Mouse (Mus musculus): ENCODE results near the gene Ptprd. TPM values are rescaled to one million over a fixed set of nuclear protein-coding genes. Genes with fewer than 3 reads are reported as not detected.

The Ptprd gene
- polyA plus RNA-seq, 1 experiment from 2014 or later, result 0.32 TPM

DNA sequence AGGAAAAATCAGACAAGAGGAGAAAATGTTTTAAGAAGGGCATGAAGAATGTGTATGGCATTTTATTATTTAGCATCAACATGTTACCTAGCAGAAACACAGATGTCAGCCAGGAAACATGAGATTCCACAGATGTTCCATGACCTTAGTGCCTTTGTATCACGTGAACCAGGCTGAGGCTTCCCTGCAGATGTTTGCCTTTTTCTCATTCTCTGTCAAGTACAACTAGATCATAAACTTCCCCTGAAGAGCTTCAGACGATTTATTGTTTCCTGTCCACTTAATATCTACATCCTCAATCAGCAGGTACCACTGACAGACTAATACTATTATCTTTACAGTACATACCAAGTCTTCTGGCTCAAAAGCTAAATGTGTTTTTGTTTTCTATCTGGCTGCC lies 1605.0 kb downstream of the Ptprd start:
- no peak for DNase-seq (ENCODE audit: low read depth, low spot score)
- no peak for ATAC-seq
- in situ Hi-C loops (cut with MboI; ENCODE audit: low pct_unique_long_range_greater_than_20kb), result no loop called here
- TF ChIP-seq CTCF (IDR thresholded peaks at IDR 0.05), result no peak
- ChIA-PET CTCF (no interaction called here), POLR2A (no interaction called here)
- H3K27me3 ChIP-seq, result no peaks in the 10 kb centered on the region

DNA sequence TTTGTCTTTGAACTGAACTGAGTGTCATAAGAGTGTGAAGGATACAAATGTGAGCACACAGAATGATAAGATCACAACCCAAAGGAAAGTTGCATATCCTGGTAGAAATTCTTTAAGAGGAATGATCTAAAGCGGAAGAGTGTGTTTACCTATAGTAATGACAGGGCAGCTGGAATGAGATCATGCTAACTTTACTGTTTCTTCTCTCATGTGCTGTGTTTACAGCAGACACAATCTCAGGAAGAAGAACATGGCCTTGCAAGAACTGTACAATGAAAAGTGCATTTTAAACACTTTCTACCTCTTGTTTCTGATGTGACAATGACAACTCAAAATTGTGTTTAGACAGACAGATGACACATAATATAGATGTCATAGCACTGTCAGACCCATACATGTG lies 1621.0 kb downstream of the Ptprd start:
- DNase-seq (ENCODE audit: low read depth, low spot score), result no peak

DNA sequence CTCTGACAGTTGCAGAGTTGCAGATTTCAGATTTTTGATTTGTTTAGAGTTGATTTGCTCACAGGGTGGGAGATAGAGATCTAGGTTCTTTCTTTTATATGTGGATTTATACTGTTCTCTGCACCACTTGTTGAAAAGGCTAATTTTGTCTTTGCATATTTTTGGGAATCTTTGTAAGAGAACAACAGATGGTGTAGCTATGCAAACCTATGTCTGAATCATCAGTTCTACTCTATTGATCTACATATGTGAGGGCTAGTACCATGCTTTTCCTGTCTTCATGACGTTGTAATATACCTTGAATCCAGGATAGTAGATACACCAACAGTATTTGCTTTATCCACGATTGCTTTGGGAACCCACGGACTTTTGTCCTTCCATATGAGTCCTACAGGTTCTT lies 1628.7 kb downstream of the Ptprd start:
- in situ Hi-C loops (cut with MboI; ENCODE audit: low pct_unique_long_range_greater_than_20kb), result no loop called here
- ATAC-seq (no peak), DNase-seq (ENCODE audit: low read depth, low spot score) (no peak)
- ChIA-PET POLR2A (no interaction called here), CTCF (no interaction called here)
- H3K27me3 ChIP-seq, result peaks cover 7% of the 10 kb centered on the region
- TF ChIP-seq CTCF (IDR thresholded peaks at IDR 0.05), result no peak

More for the DNA sequence above, 1621.0 kb downstream of the Ptprd start:
- no peak for ATAC-seq
- H3K27me3 ChIP-seq, result no peaks in the 10 kb centered on the region
- no peak for TF ChIP-seq CTCF (IDR thresholded peaks at IDR 0.05)
- in situ Hi-C loops (cut with MboI; ENCODE audit: low pct_unique_long_range_greater_than_20kb), result no loop called here
- CTCF ChIA-PET, result no interaction called here
- POLR2A ChIA-PET, result no interaction called here

DNA sequence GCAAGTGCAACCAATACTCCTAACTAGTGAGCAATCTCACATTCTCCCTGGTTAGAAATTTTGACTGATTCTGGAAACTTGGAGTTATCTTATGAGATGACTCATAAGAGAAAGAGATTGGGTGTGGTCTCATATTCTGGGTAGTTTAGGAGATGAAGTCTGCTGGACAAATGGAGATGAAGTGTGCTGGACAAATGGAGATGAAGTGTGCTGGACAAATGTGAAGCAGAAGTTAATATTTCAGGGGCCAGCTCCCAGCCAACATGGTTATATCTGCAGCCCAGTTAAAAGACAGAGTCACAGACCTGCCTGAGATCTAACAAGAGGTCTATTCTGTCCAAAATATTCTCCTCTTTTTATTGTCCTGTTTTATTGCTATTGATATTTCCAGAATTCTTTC lies 1645.8 kb downstream of the Ptprd start:
- CTCF ChIA-PET, result no interaction called here
- POLR2A ChIA-PET, result no interaction called here

DNA sequence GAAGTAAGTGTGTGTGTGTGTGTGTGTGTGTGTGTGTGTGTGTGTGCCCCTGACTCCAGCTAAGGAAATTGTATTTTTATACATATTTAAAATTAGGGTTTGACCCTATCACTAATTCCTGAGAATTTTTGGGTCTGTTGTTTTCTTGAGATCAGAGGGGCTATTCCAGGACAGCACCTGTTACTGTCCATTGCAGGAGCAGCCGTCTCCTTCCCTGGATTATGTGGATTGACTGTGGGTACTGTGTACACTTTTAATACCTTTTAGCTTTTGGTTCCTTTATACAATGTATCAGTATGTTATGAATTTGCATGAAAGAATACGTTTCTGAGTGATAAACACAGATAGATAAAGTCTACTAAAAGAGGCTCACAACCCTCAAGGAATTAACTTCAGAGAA lies 1670.0 kb downstream of the Ptprd start:
- ChIA-PET POLR2A (no interaction called here), CTCF (no interaction called here)
- ATAC-seq (no peak), DNase-seq (ENCODE audit: low read depth, low spot score) (no peak)
- in situ Hi-C loops (cut with MboI; ENCODE audit: low pct_unique_long_range_greater_than_20kb), result no loop called here
- H3K27me3 ChIP-seq, result no peaks in the 10 kb centered on the region
- TF ChIP-seq CTCF (IDR thresholded peaks at IDR 0.05), result no peak

More for the DNA sequence above, 1645.8 kb downstream of the Ptprd start:
- ATAC-seq, result no peak
- H3K27me3 ChIP-seq, result peaks cover 5% of the 10 kb centered on the region
- no peak for TF ChIP-seq CTCF (IDR thresholded peaks at IDR 0.05)
- in situ Hi-C loops (cut with MboI; ENCODE audit: low pct_unique_long_range_greater_than_20kb), result no loop called here
- DNase-seq (ENCODE audit: low read depth, low spot score), result no peak

DNA sequence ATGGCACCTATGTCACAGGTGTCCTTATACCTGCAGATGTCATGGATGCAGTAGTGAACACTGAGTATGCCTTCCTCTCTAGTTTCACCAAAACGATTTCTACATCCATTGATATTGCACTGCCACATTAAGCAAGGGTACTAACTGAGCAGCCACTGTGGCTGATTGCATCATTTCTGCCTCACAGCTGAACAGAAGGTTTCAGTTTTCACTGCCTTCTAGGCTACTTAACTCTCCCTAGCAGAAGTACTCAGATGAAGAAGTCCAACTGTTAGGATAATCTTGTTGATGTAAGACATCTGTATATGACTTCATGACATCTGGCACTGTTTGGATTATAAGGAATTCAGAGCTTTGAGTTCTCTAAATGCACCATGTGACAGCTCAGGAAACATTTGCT lies 1678.8 kb downstream of the Ptprd start:
- no peaks in the 10 kb centered on the region for H3K27me3 ChIP-seq
- no peak for TF ChIP-seq CTCF (IDR thresholded peaks at IDR 0.05)
- ChIA-PET POLR2A (no interaction called here), CTCF (no interaction called here)
- in situ Hi-C loops (cut with MboI; ENCODE audit: low pct_unique_long_range_greater_than_20kb), result no loop called here
- no peak for ATAC-seq
- DNase-seq (ENCODE audit: low read depth, low spot score), result no peak

DNA sequence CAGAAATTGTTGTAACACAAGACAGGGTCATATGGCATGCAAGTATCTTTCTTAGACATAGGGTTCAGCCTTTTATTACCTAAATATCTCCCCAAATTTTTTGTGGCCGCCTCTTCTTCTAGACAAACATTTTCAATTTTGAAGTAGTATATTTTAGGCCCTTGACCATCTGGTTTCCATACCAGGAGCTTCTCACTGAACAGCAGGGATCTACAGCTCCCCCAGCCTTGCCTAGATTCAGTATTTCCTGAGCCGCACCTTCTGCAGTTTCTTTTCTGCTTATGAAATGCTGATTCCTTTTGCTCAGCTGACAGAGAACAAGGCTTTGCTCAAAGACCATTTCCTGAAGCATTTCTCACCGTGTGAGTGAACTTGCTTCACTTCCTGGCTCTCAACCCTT lies 1686.5 kb downstream of the Ptprd start:
- no peak for TF ChIP-seq CTCF (IDR thresholded peaks at IDR 0.05)
- no peak for DNase-seq (ENCODE audit: low read depth, low spot score)
- in situ Hi-C loops (cut with MboI; ENCODE audit: low pct_unique_long_range_greater_than_20kb), result no loop called here
- ChIA-PET CTCF (no interaction called here), POLR2A (no interaction called here)
- no peaks in the 10 kb centered on the region for H3K27me3 ChIP-seq
- no peak for ATAC-seq

DNA sequence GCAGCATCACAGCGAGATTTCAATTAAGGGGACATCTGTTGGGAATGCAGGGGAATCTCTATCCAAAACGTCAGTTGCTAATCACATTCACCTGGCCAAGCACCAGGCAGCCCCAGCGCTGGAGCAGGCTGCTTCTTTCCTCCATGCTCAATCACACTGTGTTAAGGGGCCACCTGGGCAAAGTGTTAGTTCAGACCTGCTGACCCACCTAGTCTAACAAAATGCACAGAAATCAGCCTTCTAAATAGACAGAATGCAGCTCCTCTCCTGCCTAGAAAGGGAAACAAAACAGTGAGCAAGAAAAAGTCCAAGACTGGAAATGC lies 1708.5 kb downstream of the Ptprd start:
- ATAC-seq (no peak), DNase-seq (ENCODE audit: low read depth, low spot score) (no peak)
- in situ Hi-C loops (cut with MboI; ENCODE audit: low pct_unique_long_range_greater_than_20kb), result no loop called here
- CTCF ChIA-PET, result no interaction called here
- TF ChIP-seq CTCF (IDR thresholded peaks at IDR 0.05), result no peak
- POLR2A ChIA-PET, result no interaction called here
- no peaks in the 10 kb centered on the region for H3K27me3 ChIP-seq

DNA sequence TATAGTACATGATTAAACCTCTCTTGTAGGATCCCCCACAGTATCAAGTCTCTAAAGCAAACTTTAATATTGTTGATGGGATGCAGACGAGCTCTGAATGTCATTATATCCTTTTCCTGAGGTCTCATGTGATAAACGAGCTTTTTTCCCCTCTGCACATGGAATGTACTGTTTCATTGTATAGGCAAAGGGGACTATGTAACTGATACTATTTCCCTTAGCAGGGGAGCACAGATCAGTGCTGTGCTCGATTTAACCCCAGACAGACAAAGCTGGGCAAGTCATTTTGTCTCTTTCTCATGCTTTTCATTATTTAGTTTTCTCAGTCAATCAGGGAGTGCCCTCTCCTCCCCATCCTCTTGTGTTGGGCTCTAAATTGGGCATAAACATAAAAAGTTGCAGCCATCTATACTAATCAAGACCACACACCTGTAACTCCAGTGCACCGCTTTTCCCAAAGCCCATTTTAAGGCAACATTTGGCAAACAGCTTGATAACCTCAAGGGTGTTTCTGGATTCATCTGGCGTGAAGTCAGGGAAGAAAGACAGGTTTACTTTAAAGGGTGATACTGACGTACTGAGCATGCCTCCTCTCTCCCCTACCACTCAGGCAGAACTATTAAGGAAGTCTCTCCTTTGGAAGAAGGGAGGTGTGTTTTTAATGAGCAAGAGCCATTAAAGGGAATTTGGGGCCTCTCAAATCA lies 1709.0 kb downstream of the Ptprd start:
- ChIA-PET POLR2A (no interaction called here), CTCF (no interaction called here)
- TF ChIP-seq CTCF (IDR thresholded peaks at IDR 0.05), result no peak
- no peak for DNase-seq (ENCODE audit: low read depth, low spot score)
- H3K27me3 ChIP-seq, result no peaks in the 10 kb centered on the region
- ATAC-seq, result no peak
- in situ Hi-C loops (cut with MboI; ENCODE audit: low pct_unique_long_range_greater_than_20kb), result no loop called here

DNA sequence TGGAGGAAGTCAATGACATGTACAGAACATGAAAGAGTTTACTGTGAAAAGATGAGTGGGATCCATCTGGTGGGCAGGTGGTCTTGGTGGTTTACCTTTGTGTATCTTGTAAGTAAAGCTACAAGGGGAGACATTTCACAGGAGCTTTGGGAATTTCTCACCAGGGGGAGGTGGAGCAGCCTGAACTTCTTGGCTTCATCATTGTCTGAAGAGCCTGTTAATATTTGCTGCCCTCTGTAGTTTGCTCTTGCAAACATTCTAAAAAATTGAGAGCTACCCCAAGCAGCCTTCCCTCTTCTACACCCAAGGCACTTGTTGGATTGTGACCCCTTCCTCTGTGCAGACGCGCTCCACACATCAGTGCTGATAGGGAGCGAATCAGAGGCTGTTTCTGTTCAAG lies 1725.9 kb downstream of the Ptprd start:
- ATAC-seq (no peak), DNase-seq (ENCODE audit: low read depth, low spot score) (no peak)
- TF ChIP-seq CTCF (IDR thresholded peaks at IDR 0.05), result no peak
- H3K27me3 ChIP-seq, result no peaks in the 10 kb centered on the region
- in situ Hi-C loops (cut with MboI; ENCODE audit: low pct_unique_long_range_greater_than_20kb), result no loop called here
- ChIA-PET CTCF (no interaction called here), POLR2A (no interaction called here)

DNA sequence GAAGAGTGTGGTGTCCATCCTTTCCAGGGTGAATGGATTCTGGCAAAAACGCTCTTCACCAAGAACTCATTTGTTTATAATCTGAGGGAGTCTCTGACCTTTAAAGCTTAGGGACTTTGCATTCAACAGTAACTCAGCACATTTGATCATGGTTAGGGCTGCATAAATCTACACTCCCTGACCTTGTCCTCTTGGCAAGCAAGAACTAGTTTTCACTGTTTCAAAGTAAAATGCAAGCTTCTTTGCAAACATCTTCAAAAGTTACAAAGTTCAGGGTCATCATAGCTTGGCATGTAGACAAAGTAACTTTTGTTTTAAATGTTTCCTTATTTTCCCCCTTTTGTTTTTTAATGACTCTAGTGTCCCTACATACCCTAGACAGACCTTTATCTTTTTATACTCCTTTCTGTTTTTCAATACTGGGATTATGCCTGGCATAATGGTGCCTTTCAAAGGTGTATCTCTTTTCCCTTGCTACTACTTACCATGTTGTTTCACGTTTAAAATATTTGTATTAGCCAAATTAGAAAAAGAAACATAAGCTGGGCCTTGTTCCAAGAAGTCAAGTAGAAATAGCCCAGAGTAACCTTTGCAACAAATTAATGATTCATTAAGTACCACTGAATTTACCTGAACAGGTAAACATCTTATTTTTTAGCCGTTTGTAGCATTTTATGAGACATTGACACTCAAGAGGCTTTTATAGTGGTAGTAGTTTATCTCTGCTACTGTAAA lies 1743.2 kb downstream of the Ptprd start:
- no peaks in the 10 kb centered on the region for H3K27me3 ChIP-seq
- ChIA-PET POLR2A (interaction anchor here (0.7 kb wide), 1 partner anchor 81 kb away, joined by 3 read pairs; no protein-coding TSS in a partner anchor), CTCF (no interaction called here)
- DNase-seq (ENCODE audit: low read depth, low spot score) (no peak), ATAC-seq (no peak)
- TF ChIP-seq CTCF (IDR thresholded peaks at IDR 0.05), result no peak
- in situ Hi-C loops (cut with MboI; ENCODE audit: low pct_unique_long_range_greater_than_20kb), result no loop called here

DNA sequence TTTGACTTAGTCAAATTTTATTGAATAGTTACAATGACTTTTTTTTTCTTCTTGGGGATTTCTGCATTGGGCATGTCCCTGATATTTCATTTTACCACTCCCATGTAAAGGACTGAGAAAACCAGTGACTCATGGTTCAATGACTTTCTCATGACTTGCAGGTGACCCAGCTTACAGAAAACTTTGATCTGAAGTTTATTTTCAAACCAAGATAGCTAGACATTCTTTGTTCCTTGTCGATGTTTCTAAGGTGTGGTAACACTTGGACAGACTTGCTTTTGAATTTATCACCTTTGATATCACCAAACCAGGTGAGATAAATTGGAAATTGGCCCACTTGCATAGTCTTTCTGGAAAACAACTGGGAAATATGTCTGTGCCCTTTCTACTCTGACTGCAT lies 1747.1 kb downstream of the Ptprd start:
- ATAC-seq, result no peak
- in situ Hi-C loops (cut with MboI; ENCODE audit: low pct_unique_long_range_greater_than_20kb), result no loop called here
- no peaks in the 10 kb centered on the region for H3K27me3 ChIP-seq
- POLR2A ChIA-PET, result no interaction called here
- no peak for DNase-seq (ENCODE audit: low read depth, low spot score)
- TF ChIP-seq CTCF (IDR thresholded peaks at IDR 0.05), result no peak
- CTCF ChIA-PET, result no interaction called here
